Mouse (Mus musculus) left cerebral cortex, adult 9 months (tissue): ENCODE measurements around the gene Ttll5.

Experiments
- DNase-seq, 2 experiments: peaks; one replicate each; pipeline ENCODE4 v3.0.0; 2022; ENCODE audit warnings: low spot score in 2 of 2

Gene Ttll5

DNA sequence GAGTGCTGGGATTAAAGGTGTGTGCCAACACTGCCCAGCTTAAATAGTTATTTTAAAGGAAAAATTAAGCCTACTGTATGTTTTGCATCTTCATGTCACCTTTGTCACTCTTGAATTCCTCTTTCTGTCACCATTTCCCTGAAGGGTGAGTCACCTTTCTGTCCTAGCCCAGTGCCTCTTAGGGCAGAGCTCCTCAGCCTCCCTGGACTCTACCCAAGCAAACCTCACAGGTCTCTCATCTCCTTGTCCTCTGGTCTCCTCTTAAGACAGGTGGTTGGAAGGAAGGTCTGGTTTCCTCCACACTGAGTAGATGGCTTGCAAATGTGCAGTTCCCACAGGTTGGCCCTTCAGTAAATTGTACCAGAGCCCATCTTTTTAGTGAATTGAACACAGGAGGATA, 143.4 kb downstream of the Ttll5 start:
- no peak for DNase-seq

- DNase-seq = peak in 1 of 2 experiments; percentile 64
Measured at GRCm38 (mm10) chr12:85968409-85968808, 143.9 kb downstream of the Ttll5 start.

GRCm38 (mm10) chr12:85969571-85969970, 145.1 kb downstream of the Ttll5 start:
- DNase-seq = no peak

GRCm38 (mm10) chr12:85970191-85970590, 145.7 kb downstream of the Ttll5 start:
- DNase-seq = no peak

- no peak for DNase-seq
Measured at GRCm38 (mm10) chr12:85970803-85971202, 146.3 kb downstream of the Ttll5 start.

- DNase-seq = no peak
Measured at GRCm38 (mm10) chr12:85971655-85972054, 147.2 kb downstream of the Ttll5 start.

DNA sequence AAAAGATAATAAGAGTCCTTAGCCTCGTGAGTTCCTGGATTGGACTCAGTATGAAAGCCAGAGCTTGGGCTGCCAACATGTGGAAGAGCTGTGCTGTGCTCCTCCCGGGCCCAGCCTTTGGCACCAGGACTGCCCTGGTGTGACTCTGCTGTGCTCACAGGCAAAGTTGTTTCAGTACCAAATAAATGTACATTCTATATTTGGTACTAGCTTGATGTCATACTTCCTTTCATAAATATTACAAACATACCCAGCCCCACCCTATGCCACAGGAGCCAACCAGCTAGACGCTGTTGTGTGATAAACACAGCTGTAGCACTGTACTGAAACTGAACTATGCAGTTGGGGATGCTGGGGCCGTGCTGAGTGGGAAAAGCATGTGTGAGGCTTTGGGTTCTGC, 149.1 kb downstream of the Ttll5 start:
- DNase-seq = no peak

DNA sequence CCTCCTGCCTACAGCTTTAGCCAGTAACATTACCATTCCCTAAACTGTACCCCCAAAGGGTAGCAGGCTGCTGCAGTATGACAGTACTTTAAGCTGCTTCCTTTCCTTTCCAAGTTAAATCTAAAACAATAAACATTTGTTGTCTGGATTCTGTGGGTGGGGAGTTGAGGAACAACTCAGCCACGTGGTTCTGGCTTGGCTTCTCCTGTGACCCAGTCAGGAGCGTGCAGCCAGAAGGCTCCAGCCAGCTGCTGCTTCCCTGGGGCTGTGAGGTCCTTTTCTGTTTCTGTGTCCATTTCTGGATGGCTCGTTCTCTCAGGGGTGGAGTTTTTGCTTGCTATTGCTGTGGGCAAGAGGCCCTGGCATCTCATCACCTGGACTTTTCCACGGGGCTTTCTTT, 149.6 kb downstream of the Ttll5 start:
- DNase-seq = no peak

DNA sequence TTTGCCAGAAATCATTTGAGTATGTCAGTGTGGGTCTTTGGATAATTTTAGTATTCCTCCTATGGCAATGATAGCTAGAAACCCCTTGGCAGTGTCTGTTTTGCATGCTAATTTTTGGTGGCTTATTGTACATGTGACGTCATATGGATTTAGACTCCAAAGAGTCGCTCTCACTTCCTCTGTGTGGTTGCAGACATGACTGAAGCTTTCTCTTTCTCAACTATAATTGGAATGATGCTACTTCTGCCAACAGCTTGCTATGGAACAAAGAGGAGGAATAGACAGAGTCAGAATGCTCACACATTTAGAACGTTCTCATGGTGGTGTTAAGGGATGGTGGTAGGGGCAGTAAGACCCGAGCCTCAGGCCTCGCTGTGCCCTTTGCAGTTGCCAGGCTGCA, 155.5 kb downstream of the Ttll5 start:
- no peak for DNase-seq

- DNase-seq = no peak
Measured at GRCm38 (mm10) chr12:85985524-85985923, 161.1 kb downstream of the Ttll5 start.

GRCm38 (mm10) chr12:85986024-85986423, 161.6 kb downstream of the Ttll5 start:
- no peak for DNase-seq

DNA sequence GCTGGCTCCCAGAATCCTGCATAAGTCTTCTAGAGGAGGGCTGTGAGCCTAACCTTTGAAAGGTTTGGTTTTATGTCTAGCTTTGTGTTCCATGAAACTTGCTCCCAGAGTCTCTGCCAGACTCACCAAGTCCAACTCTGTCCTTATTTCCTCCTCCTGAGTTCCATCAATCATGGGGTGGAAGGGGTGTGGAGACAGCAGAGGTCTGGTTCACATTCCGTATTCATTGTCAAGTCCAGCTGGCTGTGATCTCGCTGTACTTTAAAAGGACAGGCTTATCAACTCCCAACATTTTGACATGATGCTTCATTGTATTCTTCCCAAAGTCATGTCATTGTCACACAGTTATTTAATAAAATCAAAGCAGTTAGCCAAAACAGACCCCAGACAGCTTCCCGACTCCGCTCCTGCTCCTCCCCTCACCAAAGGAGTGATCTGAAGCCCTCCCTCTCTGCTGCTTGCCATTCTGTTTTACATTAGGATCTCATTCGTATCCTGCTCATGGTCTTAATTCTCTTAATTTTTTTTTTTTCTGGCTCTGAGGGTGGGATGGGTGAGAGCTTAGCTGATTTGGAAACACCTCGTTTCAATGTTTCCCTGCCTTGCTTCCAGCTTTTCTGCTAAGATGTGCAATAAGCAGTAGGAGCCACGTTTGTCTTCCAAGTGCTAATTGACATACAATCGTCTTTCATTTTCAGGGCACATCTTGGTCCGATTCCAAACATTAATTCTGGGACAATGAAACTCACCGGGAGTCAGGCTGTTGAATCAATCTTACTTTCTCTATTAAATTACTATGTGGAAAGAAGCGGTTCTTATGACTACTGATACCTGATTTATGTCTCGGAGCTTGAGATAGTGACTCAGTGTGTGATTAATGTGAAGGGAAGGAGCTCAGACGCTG, 162.3 kb downstream of the Ttll5 start:
- DNase-seq = no peak

GRCm38 (mm10) chr12:85987444-85987889, 163.0 kb downstream of the Ttll5 start:
- no peak for DNase-seq

DNA sequence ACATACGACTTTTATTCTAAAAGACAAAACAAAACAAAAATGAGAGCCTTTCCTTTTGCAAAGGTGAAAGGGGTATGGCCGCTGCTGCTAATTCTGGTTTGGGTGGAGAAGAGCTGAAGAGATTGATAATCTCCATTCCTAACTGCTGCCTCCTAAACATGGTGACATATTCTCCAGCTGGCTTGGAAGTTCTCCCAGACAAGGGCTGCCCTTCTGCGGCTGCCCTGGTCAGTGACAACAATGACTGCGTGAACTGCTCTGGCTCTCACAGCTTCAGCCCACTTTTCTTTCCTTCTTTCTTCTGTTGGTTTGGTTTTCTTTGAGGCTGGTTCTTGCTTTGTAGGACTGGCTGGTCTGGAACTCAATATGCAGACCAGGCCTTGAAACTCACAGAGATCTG, 163.7 kb downstream of the Ttll5 start:
- DNase-seq = no peak

GRCm38 (mm10) chr12:85988818-85989377, 164.4 kb downstream of the Ttll5 start:
- no peak for DNase-seq

DNA sequence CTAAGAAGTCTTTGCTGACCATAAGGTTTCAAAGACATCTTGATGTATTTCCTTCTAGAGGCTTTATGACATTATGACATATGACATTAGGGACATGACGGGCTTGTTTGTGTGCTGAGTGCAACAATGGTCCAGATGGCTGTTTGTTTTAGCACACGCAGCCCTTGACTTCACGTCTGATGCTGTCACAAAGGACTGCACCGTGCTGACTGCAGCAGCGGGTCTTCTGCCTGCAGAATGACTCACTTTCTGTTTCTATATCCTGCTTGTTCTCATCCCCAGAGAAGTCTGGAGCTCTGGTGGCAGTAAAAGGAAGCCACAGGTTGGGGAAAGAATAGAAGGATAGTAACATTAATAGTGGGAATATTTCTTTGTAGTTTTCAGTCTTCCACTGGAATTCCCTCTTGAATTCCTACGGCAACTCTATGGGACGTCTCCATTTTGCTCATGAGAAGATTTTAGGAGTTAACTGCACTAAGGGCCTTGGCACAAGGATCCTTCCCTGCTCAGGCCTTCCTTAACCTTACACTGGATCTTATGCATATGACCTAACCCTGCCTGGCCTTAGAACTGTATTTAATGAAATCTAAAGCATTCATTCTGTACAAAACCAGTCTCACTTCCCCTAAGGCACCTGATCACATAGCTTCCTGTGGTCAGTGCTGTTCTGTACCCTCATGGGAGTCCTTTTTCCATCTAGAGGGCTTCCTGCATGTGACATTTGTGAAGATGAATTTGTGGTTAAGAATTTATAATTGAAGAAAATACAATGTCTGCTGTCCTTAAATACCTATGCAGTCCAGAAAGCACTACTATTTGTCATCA, 167.8 kb downstream of the Ttll5 start:
- DNase-seq = no peak

GRCm38 (mm10) chr12:85992838-85993234, 168.4 kb downstream of the Ttll5 start:
- no peak for DNase-seq

GRCm38 (mm10) chr12:85993790-85994360, 169.4 kb downstream of the Ttll5 start:
- no peak for DNase-seq

DNA sequence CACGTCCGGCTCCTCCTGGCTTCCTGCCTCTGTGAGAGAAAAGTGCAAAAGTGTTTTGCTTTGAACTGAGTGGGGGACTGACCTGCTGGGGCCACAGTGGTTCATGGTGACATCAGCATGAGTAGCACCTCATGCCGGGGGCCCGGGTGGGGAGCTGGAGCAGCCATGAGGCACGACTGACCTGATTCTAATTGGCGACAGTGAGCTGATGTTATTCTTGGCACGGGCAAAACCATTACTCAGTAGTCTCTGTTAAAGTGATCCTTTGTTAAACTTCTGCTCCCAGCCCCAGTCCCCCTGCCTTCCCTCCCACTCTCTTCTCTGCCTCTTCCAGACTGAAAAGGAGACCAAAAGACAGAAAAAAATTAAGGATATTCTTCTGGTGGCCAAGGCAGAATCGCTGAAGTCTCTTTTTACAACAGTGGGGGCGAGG, 176.2 kb downstream of the Ttll5 start:
- DNase-seq = peak; percentile 23 to 37

- peak; percentile 54 to 68 for DNase-seq
Measured at GRCm38 (mm10) chr12:86001120-86001655, 176.7 kb downstream of the Ttll5 start.

DNA sequence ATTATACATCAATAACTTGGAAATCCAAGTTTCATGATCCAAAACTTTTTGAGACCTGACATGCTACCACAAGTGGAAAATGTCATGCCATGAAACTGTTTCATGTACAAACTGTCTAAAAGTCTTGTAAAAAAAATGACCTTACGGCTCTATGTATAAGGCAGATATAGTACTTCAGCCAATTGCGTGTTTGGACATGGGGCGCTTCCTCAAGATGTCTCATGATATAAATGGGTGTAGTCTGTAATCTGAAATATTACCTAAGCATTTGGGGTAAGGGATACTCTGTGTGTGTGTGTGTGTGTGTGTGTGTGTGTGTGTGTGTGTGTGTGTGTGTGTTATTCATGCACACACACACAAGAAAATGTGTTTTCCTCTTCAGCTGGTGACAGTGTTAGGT, 180.2 kb downstream of the Ttll5 start:
- DNase-seq = no peak

- no peak for DNase-seq
Measured at GRCm38 (mm10) chr12:86007377-86007776, 182.9 kb downstream of the Ttll5 start.
